Mouse (Mus musculus) regulatory T cell (primary cell): Measurements from ENCODE around the gene Gm13277.
"Not testable (repeated sequence)": the region's sequence is repeated elsewhere in the genome, so short reads cannot be mapped to it uniquely, and the experiment has no call there.

Experiments used
- in situ Hi-C: fragments of 300-600 bp; cut with MboI, MseI; formaldehyde crosslinking; loops from one replicate; pipeline ENCODE4 v1.15.1; 2025; ENCODE audit warnings: high pct_unique_total_duplicates

Gene Gm13277

DNA sequence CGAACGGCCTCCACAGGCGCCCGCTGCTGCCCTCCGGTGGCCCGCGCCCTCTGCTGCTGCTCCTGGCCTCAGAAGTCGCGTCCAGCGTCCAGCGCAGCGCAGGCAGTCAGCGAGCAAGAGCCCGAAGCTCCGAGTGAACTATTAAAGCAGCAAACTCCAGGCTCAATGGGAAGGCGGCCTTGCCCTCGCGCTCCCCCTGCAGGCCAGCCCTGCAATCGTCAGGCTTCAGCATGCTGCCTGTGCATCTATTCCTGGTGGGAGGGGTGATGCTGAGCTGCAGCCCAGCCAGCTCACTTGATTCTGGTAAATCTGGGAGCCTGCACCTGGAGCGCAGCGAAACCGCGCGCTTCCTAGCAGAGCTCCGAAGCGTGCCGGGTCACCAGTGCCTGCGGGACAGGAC, at the start of gene Gm13277:
Gene Gm13277 (plus strand): TSS at position 231 of the 400 bp plus-strand sequence.
- in situ Hi-C loops = not testable (repeated sequence)

DNA sequence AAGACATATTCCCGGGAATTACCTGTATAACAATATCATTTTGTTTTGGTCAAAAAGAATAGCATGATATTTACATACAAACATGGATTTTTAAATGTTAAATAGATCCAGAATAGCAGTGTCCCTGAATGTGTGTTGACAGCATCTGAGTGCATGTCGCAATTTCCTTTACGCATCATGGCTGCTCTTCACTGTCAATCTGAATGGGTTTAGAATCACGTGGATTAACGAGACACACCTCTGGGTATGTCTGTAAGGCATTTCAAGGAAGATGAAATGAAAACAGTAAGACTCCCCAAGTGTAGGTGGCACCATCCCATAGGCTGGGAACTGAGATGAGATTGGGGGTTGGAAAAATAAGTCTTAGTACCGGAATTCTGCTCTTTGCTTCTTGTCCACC, 49.4 kb upstream of the Gm13277 start:
- in situ Hi-C loops = no loop called here

DNA sequence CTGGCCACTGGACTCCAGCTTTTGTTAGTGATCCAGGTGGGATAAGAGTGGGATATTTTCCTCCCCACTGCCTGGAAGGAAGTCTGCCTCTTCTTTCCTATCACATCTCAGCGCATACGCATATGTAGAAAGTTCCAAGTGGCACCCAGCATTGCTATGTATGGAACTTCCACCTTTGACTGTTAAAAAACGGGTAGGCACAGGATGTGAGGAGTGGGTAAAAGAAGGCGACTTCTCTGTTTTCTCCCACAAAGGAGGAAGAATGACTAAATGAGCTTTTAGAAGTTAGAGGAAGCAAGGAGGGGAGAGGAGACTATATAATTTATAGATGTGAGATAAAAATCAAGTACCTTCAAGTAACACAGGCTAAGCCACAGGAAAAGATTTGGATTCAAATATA, 47.0 kb upstream of the Gm13277 start:
- in situ Hi-C loops = loop anchor here (5.0 kb wide), 1 partner anchor 41 kb away; the partner anchor contains the start of gene Ifnz

DNA sequence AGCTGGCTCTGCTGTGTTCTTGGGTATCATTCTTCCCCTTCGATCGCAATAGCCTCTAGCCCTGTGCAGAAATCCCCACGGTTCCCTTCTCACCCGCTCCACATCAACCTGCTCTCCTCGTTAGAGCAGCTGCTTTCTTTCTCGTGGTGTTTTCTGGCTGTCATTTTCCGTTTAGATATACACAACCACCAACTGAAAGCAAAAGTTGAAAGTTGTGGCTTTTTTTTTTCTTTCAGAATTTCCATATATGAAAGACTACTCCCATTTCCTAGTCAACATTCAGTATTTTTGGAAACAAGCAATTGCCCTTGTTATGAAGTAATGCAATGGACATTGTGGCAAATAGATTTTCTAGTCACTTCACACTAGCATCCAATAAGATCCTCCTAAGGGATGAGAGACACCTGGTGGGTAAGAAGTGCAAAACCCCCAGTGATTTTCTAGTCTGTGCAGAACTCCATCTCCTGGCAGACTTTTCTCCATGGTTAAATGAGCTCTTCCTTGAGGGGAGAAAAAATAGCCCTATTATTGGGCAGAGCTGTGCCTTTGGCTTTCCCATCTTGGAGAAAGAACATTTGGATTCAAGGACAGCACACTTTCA, 45.6 kb upstream of the Gm13277 start:
- in situ Hi-C loops = loop anchor here (5.0 kb wide), 1 partner anchor 39 kb away; the partner anchor contains the start of gene Ifnz

DNA sequence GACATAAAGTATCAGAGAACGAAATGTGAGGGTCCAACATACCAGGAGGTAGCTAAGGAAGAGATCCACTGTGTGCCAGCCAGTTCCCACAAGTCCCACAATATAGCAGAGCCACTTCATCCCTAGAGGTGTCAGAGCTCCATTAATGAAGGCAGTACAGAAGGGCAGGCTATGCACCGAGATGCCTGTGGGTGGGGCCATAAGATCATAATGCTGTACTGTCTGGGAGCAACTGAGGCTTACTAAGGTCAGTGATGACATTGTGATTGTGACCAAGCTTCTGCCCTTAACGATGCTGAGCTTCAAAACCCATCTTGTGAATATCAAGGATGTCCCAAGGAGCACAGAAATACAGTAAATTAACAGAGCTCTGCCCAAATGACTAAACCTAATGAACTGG, 44.2 kb upstream of the Gm13277 start:
- in situ Hi-C loops = loop anchor here (5.0 kb wide), 1 partner anchor 38 kb away; the partner anchor contains the start of gene Ifnz

DNA sequence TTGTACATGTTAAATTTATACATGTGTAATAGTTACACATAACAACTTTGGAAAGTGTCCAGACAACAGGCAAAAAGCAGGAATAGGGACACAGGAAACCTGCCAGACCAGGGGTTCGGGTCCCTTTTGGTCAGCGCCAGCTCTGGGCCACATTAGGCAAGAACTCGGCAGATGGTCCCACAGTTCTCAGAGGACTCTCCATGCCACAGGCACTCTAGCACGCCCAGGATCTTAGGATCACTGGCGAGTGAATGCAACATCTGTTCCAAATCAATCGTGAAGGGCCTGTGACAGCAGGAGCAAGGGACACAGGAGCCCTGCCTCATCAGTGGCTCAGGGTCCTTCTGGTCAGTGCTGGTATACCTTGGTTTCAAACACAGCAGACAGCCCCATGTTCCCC, 38.5 kb upstream of the Gm13277 start:
- in situ Hi-C loops = no loop called here

DNA sequence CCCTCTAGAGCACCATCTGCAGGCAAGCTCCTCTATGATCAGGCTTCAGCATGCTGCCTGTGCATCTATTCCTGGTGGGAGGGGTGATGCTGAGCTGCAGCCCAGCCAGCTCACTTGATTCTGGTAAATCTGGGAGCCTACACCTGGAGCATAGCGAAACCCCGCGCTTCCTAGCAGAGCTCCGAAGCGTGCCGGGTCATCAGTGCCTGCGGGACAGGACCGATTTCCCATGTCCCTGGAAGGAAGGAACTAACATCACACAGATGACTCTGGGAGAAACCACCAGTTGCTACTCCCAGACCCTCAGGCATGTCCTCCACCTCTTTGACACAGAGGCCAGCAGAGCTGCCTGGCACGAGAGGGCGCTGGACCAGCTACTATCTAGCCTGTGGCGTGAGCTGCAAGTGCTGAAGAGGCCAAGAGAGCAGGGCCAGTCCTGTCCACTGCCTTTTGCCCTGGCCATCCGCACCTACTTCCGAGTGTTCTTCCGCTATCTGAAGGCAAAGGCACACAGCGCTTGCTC, 33.6 kb upstream of the Gm13277 start, which contains the start of gene Gm13271:
Gene Gm13271 (plus strand): TSS at position 51 of the 523 bp plus-strand sequence.
- in situ Hi-C loops = not testable (repeated sequence)

DNA sequence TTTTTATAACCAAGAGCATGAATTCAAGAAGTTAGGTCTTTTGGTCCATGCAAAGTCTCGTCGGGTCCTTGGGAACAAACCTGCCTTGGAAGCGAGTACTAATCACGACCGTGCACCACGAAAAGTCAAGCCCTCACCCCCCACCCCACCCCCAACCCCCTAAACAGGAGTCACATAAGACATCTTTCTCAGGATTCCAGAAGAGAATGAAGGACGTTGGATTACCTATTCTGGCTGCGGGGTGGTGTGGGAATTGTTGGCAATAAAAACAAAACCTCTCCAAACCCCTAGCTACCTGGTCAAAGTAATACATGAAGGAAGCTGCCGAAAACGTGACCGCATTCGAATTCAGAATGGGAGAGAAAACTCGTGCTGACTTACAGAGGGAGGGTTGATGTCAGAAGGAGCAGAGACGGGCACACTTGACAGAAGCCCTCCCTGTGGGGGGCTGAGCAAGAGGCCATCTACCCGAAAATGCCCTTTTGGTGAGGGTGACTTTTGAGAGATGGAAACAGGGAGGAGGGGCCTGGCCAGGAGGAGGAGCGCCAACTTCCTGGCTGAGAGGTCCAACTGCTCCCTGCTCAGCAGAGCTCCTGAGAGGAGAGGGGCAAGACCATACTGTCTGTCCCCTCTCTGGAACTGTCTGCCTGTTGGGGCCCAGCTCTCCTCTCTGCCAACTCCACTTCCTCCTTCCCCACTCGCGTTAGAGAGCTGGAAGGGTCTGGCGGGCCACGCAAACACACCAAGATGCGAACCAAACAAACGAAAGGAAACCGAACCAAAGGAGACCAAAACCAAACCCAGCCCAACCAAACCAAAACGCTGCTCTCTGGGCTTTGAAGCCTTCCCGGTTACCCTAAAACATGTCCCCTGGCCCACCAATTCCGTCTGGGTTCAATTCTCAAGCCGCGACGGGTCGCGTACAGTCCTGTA, 31.6 kb upstream of the Gm13277 start:
- in situ Hi-C loops = not testable (repeated sequence)

DNA sequence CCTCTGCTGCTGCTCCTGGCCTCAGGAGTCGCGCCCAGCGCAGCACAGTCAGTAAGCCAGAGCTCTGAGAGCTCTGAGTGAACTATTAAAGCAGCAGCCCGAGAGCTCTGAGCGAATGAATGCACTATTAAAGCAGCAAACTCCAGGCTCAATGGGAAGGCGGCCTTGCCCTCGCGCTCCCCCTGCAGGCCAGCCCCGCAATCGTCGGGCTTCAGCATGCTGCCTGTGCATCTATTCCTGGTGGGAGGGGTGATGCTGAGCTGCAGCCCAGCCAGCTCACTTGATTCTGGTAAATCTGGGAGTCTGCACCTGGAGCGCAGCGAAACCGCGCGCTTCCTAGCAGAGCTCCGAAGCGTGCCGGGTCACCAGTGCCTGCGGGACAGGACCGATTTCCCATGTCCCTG, 30.8 kb upstream of the Gm13277 start:
- in situ Hi-C loops = not testable (repeated sequence)

DNA sequence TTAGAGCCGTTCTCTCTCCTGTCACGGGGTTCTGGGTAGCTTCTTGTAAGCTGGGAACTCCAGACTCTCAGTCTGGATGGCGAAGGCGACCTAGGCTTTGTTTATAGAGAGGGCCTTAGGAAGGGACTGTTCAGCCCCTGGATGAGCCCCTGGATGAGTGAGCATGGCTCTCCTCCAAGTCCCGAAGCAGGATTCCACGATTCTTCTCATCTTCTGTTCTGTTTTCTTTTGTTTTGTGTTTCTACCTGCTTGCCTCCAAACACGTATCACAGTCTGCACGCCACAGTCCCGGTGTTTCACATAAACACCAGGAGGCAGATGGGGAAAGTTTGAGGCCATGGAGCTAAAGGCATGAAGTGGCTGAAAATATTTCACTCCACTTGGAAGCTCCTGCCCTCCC, 29.7 kb upstream of the Gm13277 start:
- in situ Hi-C loops = not testable (repeated sequence)

DNA sequence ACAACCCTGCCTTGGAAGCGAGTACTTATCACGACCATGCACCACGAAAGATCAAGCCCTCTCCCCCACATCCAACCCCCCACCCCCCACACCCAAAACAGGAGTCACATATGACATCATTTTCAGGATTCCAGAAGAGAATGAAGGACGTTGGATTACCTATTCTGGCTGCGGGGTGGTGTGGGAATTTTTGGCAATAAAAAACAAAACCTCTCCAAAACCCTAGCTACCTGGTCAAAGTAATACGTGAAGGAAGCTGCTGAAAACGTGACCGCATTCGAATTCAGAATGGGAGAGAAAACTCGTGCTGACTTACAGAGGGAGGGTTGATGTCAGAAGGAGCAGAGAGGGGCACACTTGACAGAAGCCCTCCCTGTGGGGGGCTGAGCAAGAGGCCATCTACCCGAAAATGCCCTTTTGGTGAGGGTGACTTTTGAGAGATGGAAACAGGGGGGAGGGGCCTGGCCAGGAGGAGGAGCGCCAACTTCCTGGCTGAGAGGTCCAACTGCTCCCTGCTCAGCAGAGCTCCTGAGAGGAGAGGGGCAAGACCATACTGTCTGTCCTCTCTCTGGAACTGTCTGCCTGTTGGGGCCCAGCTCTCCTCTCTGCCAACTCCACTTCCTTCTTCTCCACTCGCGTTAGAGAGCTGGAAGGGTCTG, 28.7 kb upstream of the Gm13277 start, which contains the start of gene Gm13283:
Gene Gm13283 (plus strand): TSS at position 510 of the 659 bp plus-strand sequence.
- in situ Hi-C loops = not testable (repeated sequence)

DNA sequence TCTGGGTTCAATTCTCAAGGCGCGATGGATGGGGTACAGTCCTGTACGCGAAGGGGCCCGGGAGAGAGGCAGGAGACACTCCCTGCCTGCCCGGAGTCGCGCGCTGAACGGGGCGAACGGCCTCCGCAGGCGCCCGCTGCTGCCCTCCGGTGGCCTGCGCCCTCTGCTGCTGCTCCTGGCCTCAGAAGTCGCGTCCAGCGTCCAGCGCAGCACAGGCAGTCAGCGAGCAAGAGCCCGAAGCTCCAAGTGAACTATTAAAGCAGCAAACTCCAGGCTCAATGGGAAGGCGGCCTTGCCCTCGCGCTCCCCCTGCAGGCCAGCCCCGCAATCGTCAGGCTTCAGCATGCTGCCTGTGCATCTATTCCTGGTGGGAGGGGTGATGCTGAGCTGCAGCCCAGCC, 28.0 kb upstream of the Gm13277 start:
- in situ Hi-C loops = not testable (repeated sequence)

DNA sequence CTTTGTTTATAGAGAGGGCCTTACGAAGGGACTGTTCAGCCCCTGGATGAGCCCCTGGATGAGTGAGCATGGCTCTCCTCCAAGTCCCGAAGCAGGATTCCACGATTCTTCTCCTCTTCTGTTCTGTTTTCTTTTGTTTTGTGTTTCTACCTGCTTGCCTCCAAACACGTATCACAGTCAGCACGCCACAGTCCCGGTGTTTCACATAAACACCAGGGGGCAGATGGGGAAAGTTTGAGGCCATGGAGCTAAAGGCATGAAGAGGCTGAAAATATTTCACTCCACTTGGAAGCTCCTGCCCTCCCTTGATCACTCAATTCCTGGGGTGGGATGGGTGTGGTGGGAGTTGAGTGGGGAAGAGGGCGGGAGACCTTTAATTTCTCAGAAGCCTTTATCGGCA, 26.7 kb upstream of the Gm13277 start:
- in situ Hi-C loops = not testable (repeated sequence)

DNA sequence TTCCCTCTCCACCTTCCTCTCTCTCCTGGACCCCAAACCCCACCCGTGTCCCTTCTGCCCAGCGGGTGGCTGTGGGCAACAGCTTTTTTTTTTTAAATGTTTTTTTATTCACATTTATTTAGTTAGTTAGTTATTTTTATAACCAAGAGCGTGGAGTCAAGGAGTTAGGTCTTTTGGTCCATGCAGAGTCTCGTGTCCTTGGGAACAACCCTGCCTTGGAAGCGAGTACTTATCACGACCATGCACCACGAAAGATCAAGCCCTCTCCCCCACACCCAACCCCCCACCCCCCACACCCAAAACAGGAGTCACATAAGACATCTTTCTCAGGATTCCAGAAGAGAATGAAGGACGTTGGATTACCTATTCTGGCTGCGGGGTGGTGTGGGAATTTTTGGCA, 26.1 kb upstream of the Gm13277 start:
- in situ Hi-C loops = not testable (repeated sequence)

DNA sequence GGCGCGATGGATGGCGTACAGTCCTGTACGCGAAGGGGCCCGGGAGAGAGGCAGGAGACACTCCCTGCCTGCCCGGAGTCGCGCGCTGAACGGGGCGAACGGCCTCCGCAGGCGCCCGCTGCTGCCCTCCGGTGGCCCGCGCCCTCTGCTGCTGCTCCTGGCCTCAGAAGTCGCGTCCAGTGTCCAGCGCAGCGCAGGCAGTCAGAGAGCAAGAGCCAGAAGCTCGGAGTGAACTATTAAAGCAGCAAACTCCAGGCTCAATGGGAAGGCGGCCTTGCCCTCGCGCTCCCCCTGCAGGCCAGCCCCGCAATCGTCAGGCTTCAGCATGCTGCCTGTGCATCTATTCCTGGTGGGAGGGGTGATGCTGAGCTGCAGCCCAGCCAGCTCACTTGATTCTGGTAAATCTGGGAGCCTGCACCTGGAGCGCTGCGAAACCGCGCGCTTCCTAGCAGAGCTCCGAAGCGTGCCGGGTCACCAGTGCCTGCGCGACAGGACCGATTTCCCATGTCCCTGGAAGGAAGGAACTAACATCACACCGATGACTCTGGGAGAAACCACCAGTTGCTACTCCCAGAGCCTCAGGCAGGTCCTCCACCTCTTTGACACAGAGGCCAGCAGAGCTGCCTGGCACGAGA, 24.9 kb upstream of the Gm13277 start:
- in situ Hi-C loops = not testable (repeated sequence)

DNA sequence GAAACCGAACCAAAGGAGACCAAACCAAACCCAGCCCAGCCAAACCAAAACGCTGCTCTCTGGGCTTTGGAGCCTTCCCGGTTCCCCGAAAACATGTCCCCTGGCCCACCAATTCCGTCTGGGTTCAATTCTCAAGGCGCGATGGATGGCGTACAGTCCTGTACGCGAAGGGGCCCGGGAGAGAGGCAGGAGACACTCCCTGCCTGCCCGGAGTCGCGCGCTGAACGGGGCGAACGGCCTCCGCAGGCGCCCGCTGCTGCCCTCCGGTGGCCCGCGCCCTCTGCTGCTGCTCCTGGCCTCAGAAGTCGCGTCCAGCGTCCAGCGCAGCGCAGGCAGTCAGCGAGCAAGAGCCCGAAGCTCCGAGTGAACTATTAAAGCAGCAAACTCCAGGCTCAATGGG, 14.9 kb upstream of the Gm13277 start, which contains the start of gene Gm13290:
Gene Gm13290 (plus strand): TSS at position 301 of the 400 bp plus-strand sequence.
- in situ Hi-C loops = not testable (repeated sequence)

DNA sequence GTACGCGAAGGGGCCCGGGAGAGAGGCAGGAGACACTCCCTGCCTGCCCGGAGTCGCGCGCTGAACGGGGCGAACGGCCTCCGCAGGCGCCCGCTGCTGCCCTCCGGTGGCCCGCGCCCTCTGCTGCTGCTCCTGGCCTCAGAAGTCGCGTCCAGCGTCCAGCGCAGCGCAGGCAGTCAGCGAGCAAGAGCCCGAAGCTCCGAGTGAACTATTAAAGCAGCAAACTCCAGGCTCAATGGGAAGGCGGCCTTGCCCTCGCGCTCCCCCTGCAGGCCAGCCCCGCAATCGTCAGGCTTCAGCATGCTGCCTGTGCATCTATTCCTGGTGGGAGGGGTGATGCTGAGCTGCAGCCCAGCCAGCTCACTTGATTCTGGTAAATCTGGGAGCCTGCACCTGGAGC, 11.8 kb upstream of the Gm13277 start, which contains the start of gene Gm13289:
Gene Gm13289 (plus strand): TSS at position 301 of the 400 bp plus-strand sequence.
- in situ Hi-C loops = not testable (repeated sequence)

DNA sequence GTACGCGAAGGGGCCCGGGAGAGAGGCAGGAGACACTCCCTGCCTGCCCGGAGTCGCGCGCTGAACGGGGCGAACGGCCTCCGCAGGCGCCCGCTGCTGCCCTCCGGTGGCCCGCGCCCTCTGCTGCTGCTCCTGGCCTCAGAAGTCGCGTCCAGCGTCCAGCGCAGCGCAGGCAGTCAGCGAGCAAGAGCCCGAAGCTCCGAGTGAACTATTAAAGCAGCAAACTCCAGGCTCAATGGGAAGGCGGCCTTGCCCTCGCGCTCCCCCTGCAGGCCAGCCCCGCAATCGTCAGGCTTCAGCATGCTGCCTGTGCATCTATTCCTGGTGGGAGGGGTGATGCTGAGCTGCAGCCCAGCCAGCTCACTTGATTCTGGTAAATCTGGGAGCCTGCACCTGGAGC, 8.9 kb upstream of the Gm13277 start, which contains the start of gene Gm13272:
Gene Gm13272 (plus strand): TSS at position 301 of the 400 bp plus-strand sequence.
- in situ Hi-C loops = not testable (repeated sequence)

DNA sequence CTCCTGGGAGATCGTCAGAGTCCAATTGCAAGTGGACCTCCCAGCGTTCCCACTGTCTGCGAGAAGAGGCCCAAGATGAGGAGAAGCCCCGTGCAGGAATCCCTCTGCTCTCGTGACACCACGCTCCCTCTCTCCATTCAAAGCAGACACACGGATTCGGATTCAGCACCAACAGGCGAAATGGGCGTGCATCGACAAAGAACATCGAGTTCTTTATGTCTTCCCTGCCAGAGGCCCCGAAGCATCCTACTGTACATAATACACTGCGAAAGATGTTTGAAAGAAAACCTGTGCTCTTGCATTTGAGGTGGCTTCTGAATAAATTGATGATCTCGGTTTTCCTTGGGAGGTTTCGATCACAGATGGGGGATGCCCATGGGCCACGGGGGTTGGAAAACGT, 8.1 kb upstream of the Gm13277 start:
- in situ Hi-C loops = loop anchor here (5.0 kb wide), 1 partner anchor 38 kb away; no protein-coding TSS in a partner anchor

DNA sequence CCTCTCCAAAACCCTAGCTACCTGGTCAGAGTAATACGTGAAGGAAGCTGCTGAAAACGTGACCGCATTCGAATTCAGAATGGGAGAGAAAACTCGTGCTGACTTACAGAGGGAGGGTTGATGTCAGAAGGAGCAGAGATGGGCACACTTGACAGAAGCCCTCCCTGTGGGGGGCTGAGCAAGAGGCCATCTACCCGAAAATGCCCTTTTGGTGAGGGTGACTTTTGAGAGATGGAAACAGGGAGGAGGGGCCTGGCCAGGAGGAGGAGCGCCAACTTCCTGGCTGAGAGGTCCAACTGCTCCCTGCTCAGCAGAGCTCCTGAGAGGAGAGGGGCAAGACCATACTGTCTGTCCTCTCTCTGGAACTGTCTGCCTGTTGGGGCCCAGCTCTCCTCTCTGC, 6.6 kb upstream of the Gm13277 start, which contains the start of gene Ifnz:
Gene Ifnz (plus strand): TSS at position 301 of the 400 bp plus-strand sequence.
- in situ Hi-C loops = loop anchor here (5.0 kb wide), 1 partner anchor 40 kb away; no protein-coding TSS in a partner anchor

DNA sequence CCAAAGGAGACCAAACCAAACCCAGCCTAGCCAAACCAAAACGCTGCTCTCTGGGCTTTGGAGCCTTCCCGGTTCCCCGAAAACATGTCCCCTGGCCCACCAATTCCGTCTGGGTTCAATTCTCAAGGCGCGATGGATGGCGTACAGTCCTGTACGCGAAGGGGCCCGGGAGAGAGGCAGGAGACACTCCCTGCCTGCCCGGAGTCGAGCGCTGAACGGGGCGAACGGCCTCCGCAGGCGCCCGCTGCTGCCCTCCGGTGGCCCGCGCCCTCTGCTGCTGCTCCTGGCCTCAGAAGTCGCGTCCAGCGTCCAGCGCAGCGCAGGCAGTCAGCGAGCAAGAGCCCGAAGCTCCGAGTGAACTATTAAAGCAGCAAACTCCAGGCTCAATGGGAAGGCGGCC, 6.1 kb upstream of the Gm13277 start:
- in situ Hi-C loops = loop anchor here (5.0 kb wide), 1 partner anchor 40 kb away; no protein-coding TSS in a partner anchor
